Mouse (Mus musculus) forebrain, embryonic 16.5 days (tissue): ENCODE measurements at regions not wholly inside any gene's neighbourhood (a gene's known extent, or its start where the extent isn't known, plus 50 kb on each side); places are given as distances from the start of the nearest gene placed in this dataset.

ENCODE experiments used
- ATAC-seq: fragments of 200-750 bp; cut with Nextera tagmentation; 2 replicates; pipeline ENCODE4 v1.8.0; 2017; ENCODE audit warnings: mild to moderate bottlenecking, moderate library complexity
- H3K27ac ChIP-seq: fragments of 300-500 bp; sonication (generic); 2 replicates; pipeline ENCODE4 v1.5.1; 2014; ENCODE audit warnings: low read length, control low read depth
- H3K27me3 ChIP-seq: fragments of 300-500 bp; sonication (generic); replicated peaks from 2 replicates; pipeline ENCODE4 v1.6.1; 2014; ENCODE audit warnings: low read length; ENCODE audit not compliant: control insufficient read depth, insufficient read depth
- H3K36me3 ChIP-seq: fragments of 300-500 bp; sonication (generic); 2 replicates; pipeline ENCODE4 v1.6.1; 2014; ENCODE audit not compliant: control insufficient read depth, insufficient read depth
- H3K4me1 ChIP-seq: fragments of 300-500 bp; sonication (generic); replicated peaks from 2 replicates; pipeline ENCODE4 v1.6.1; 2014; ENCODE audit warnings: low read length; ENCODE audit not compliant: control insufficient read depth, insufficient read depth
- H3K4me2 ChIP-seq: fragments of 300-500 bp; sonication (generic); 2 replicates; pipeline ENCODE4 v1.6.1; 2014; ENCODE audit warnings: mild to moderate bottlenecking, low read length, control low read depth
- H3K4me3 ChIP-seq: fragments of 300-500 bp; sonication (generic); replicated peaks from 2 replicates; pipeline ENCODE4 v1.5.1; 2014; ENCODE audit warnings: mild to moderate bottlenecking, low read length, control low read depth
- H3K9ac ChIP-seq: fragments of 300-500 bp; sonication (generic); replicated peaks from 2 replicates; pipeline ENCODE4 v1.6.1; 2014; ENCODE audit warnings: low read depth, low read length, control low read depth
- H3K9me3 ChIP-seq: fragments of 300-500 bp; sonication (generic); 2 replicates; pipeline ENCODE4 v1.6.1; 2016; ENCODE audit warnings: low read length; ENCODE audit not compliant: control insufficient read depth
- WGBS: fragments of 180-500 bp; shearing (Covaris S2); extraction: QIAGEN DNeasy Blood & Tissue Kit; methylation state at CpG from one replicate; pipeline ENCODE4 v1.1.7; 2014; 5-methylcytosine and 5-hydroxymethylcytosine counted together

DNA sequence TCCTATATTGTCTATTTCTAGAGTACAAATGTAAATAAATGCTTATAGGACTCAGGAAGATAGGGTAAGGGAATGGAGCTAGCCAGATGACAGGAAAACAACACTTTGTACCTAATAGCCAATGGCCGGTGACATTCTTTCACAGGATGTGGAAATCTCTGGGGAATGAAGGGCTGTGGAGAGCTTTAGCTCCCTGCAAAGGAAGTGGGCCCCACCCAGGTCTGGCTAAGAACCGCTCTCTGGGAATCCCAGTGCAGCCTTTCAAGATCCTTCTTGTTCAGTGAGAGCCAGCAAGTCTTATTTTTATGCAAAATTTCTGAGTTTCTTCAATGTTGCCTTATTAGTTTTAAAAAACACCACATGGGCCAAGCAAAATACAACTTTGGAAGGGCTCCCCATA is 54.7 kb upstream of the Pappa2 start:
- 82% methylated on average over 2 of the region's 2 CpGs for WGBS
- no peak overlapping the region for H3K4me2 ChIP-seq
- H3K9me3 ChIP-seq = no peaks in the 10 kb centered on the region
- 0 out of 2 replicates have a peak, but pooled peaks cover 2% of the 10 kb centered on the region for H3K4me1 ChIP-seq
- no peak for ATAC-seq
- no peak overlapping the region for H3K4me3 ChIP-seq
- H3K27me3 ChIP-seq = no peaks in the 10 kb centered on the region
- no peaks in the 10 kb centered on the region for H3K36me3 ChIP-seq
- no peak overlapping the region for H3K9ac ChIP-seq
- H3K27ac ChIP-seq = no peak overlapping the region

DNA sequence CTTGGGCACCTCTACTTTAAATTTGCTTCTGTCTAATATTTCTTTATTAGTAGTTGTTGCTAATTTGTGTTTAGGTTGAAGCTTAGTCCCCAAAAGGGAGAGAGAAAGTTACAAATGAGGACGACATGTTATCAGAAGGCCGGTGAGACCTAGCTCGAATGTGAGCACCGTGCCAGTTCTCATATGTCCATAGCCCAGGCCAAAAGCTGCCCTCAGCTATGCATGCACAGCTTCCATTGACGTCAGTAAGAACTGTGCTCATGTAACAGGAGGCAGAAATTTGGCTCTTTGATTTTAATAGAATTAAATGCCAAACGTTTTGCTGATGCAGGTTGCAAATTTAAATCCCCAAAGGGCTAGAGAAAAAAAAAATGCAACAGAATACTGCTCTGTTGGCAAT is 56.1 kb upstream of the Pappa2 start:
- Histone ChIP-seq H3K36me3 (no peaks in the 10 kb centered on the region), H3K9ac (no peak overlapping the region), H3K4me1 (0 out of 2 replicates have a peak, but pooled peaks cover 2% of the 10 kb centered on the region), H3K4me3 (no peak overlapping the region), H3K27ac (no peak overlapping the region), H3K9me3 (no peaks in the 10 kb centered on the region), H3K27me3 (no peaks in the 10 kb centered on the region), H3K4me2 (no peak overlapping the region)
- ATAC-seq = no peak
- WGBS = 62% methylated on average over 6 of the region's 6 CpGs

DNA sequence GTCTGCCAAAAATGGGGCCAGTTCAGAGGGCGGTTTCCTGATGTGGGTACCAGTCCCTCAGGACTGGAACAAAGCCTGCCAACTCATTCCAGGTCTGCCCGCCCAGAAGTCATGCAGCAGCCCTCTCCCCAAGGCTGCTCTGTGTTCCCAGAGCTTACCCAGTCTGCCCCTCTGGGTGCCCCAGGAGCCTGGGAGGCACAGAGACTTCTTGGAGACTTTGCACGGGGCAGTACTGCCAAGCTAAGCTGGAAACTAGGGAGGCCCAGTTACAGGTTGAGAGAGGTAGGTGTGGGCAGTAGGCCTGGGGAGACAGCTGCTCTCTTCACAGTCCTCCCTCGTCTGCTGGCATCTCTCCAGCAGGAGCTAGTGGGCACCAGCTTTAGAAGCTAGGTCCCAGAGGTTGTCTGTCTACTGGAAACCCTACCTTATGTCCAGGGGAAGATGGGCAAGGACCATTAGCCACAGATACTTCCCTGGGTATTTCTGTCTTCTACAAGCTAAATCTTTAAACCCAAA is 65.6 kb upstream of the Pappa2 start:
- Histone ChIP-seq H3K9me3 (no peaks in the 10 kb centered on the region), H3K4me2 (no peak overlapping the region)

DNA sequence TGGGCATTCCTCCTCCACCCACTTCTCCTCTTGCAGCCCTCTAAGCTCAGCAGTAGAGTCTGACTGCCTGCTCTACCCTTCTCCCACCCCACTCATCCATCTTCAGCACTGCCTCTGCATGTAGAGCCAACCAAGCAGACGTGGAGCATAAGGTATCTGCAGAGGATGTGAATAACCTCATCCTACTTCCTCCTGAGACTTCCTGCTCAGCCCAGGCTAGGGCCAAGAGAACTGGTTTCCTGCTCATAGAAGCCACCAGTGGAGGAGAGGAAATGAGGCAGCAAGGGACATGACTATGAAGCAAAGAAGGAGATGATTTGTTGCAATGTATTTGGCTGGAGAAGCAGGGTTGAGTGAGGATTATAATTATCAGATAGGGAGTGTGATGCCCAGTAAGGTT is 84.7 kb upstream of the Pappa2 start:
- no peak overlapping the region for H3K4me3 ChIP-seq
- 63% methylated on average over 1 of the region's 1 CpGs for WGBS
- H3K9me3 ChIP-seq = no peaks in the 10 kb centered on the region
- no peaks in the 10 kb centered on the region for H3K27me3 ChIP-seq
- no peaks in the 10 kb centered on the region for H3K4me1 ChIP-seq
- no peak overlapping the region for H3K27ac ChIP-seq
- H3K9ac ChIP-seq = no peak overlapping the region
- H3K4me2 ChIP-seq = no peak overlapping the region
- no peak for ATAC-seq
- H3K36me3 ChIP-seq = no peaks in the 10 kb centered on the region

More for the DNA sequence above, 65.6 kb upstream of the Pappa2 start:
- 72% methylated on average over 4 of the region's 4 CpGs for WGBS
- H3K4me1 ChIP-seq = no peaks in the 10 kb centered on the region
- H3K27ac ChIP-seq = no peak overlapping the region
- H3K9ac ChIP-seq = no peak overlapping the region
- no peaks in the 10 kb centered on the region for H3K36me3 ChIP-seq
- H3K4me3 ChIP-seq = no peak overlapping the region
- no peak for ATAC-seq
- no peaks in the 10 kb centered on the region for H3K27me3 ChIP-seq

DNA sequence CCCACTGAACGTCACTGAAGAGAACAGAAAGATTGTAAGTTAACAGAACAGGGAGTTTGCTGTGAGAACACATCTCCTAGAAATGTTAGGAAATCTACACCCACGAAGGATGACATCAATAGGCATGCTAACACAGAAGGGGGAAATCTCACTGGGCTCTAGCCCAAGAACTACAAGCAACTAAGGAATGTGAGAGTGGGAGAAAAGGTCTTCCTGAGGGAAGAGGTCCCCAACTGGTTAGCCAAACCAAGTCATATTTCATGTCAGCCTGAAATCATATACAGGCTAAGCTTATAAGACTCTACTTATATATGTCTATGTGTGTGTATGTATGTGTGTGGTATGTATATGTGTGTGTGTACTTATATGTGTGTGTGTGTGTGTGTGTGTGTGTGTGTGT is 118.9 kb upstream of the Pappa2 start:
- no peak overlapping the region for H3K27ac ChIP-seq
- WGBS = 81% methylated on average over 2 of the region's 2 CpGs

DNA sequence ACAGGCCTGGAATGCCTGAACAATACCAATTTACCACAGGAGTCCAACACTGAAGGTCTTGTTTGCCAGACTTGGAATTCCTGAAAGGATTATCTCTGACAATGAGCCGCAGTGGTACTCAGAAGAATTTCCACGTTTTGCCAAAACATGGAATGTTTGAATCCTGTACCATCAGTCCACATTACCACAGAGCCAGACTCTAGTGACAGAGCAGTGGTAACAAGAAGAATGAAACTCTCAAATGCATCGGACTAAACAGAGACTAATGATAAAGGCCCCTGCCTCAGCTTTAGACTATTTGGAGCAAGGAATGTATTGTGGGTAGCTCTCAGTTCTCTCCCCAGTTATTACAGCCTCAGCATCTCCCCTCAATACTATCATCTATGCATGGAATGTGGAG is 109.9 kb upstream of the Cop1 start:
- ATAC-seq = no peak
- Histone ChIP-seq H3K9me3 (no peaks in the 10 kb centered on the region), H3K27me3 (no peaks in the 10 kb centered on the region), H3K4me3 (no peak overlapping the region), H3K36me3 (no peaks in the 10 kb centered on the region), H3K4me1 (no peaks in the 10 kb centered on the region), H3K4me2 (no peak overlapping the region), H3K27ac (no peak overlapping the region), H3K9ac (no peak overlapping the region)
- WGBS = 17% methylated on average over 3 of the region's 3 CpGs

More for the DNA sequence above, 118.9 kb upstream of the Pappa2 start:
- no peak for ATAC-seq
- H3K9me3 ChIP-seq = no peaks in the 10 kb centered on the region
- no peaks in the 10 kb centered on the region for H3K27me3 ChIP-seq
- no peak overlapping the region for H3K4me2 ChIP-seq
- no peaks in the 10 kb centered on the region for H3K4me1 ChIP-seq
- H3K4me3 ChIP-seq = no peak overlapping the region
- H3K36me3 ChIP-seq = no peaks in the 10 kb centered on the region
- H3K9ac ChIP-seq = no peak overlapping the region

DNA sequence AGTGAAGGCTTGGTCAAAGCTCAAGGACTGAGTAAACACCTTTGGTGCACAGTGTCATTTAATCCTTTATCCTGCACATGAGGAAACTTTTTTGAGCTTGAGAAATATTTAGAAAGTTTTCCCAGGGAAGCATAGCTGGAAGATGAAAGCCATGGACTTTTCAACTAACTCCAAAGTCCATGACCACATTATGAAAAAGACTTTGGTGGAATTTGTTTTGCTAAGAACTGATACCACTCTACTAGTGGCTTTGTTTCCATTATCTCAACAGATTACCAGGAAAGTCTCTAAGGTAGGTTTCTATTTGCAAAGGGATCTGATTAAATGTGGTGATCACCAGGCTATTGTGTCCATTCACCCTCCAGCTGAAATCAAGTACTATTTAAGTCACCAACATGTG is 107.2 kb upstream of the Cop1 start:
- H3K4me1 ChIP-seq = no peaks in the 10 kb centered on the region
- H3K4me3 ChIP-seq = no peak overlapping the region
- no peaks in the 10 kb centered on the region for H3K36me3 ChIP-seq
- H3K9me3 ChIP-seq = no peaks in the 10 kb centered on the region
- H3K27ac ChIP-seq = no peak overlapping the region
- no peak overlapping the region for H3K9ac ChIP-seq
- no peak for ATAC-seq
- H3K4me2 ChIP-seq = no peak overlapping the region
- H3K27me3 ChIP-seq = no peaks in the 10 kb centered on the region

DNA sequence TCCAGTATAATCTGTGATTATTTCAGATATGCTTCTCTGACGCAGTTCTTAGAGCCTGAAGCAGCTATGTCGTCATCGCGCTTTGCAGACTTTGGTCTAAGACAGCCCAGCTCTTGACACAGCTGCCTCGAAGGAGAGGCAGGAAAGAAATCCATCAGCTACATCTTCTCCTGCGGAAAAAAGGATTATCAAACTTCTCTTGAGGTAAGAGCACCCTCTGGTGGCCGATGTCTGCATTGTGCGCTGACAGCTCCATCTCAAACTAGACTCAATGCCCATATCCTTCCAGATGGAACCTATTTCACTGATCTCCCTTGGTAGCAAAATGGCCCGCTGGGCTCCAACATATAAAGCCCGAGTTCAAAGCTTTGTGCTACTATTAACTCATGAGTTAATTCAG is 96.8 kb upstream of the Cop1 start:
- ATAC-seq = peak; percentile 89
- H3K36me3 ChIP-seq = no peaks in the 10 kb centered on the region
- no peaks in the 10 kb centered on the region for H3K27me3 ChIP-seq
- peak overlapping the region; percentile 44; the same call in 1 of the 2 replicates for H3K9ac ChIP-seq
- peaks cover 2% of the 10 kb centered on the region for H3K4me1 ChIP-seq
- 8% methylated on average over 10 of the region's 10 CpGs for WGBS
- H3K4me3 ChIP-seq = no peak overlapping the region
- peak overlapping the region; percentile 40 for H3K4me2 ChIP-seq
- no peak overlapping the region for H3K27ac ChIP-seq
- no peaks in the 10 kb centered on the region for H3K9me3 ChIP-seq

DNA sequence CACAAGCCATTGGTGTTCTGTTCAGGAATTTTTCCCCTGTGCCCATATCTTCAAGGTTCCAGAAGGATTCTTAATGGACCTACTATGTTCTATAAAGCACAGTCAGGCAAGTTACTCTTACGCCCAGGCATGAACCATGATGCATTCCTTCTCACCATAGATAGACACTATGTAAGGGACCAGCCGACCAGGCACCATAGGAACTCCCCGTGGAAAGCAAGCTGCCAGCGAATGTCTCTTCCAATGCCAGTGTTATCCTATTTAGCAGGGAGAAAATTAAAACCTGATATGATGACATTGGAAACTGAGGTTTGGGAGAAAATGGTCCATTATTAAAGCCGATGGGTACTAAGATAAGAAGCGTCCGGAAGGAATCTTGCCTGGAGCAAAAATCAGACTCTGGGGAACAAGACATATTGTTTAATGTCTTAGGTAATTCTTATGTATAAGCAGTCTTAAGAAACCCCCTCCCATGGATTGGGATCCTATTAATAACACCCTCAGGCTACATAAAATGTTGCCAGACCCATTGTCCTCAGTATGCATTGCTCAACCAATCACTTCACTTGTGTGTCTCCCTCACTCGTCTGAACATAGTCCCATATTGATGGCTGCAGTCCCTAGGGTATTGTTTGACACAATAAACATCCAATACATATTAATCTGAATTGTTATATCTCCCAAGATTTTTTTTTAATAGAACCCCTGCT is 84.2 kb upstream of the Cop1 start:
- Histone ChIP-seq H3K36me3 (no peaks in the 10 kb centered on the region), H3K9me3 (no peaks in the 10 kb centered on the region), H3K4me2 (peak overlapping the region; percentile 28), H3K4me3 (no peak overlapping the region), H3K27me3 (no peaks in the 10 kb centered on the region), H3K9ac (0 out of 2 replicates have a peak overlapping the region, but pooled peaks have one; percentile 9), H3K27ac (0 out of 2 replicates have a peak overlapping the region, but pooled peaks have one; percentile 37), H3K4me1 (peaks cover 8% of the 10 kb centered on the region; the same call in 1 of the 2 replicates)
- peak; percentile 72 for ATAC-seq
- WGBS = 71% methylated on average over 8 of the region's 8 CpGs
